Mouse (Mus musculus): ENCODE measurements around the gene Elf5.

The Elf5 gene

DNA sequence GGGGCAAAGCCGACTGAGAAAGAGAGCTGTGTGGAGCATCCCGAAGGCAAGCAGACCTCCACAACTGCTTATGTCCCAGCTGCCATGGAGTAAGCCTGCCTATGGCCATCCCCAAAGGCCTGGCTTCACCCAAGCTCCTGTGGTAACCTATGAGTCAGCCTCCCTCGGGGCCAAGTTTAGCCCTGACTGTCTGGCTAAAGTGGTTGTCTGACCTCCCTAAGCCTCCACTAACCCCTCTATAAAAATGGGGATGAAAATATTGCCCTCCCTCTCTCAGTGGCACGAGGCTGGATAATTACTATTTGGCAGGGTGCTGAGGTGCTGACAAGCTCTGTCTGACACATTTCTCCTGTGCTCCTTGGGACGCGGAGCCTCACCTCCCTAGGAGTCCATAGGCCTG is at the start of gene Elf5:
Gene Elf5 (plus strand): TSS at position 341 of the 400 bp plus-strand sequence.
- no peak for DNase-seq (ENCODE audit: low read depth, low spot score)

DNA sequence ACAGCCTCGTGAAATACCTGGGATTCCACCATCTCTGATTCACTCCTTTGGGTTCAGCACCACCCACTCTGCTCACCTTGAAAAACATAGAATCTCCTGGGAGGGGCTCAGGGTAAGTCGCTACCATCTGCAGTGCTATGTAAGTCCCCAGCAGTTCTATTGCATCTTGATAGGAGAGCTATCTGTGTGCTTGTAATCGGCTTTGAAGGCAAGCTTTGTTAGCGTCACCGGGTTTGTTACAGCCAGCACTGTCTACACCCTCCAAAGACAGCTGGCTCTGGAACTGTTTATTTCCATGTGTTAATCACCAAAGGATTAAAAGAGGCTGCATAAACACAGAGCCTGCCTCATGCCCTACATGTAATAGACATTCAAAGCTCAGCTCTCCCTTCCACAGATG is 38.9 kb upstream of the Elf5 start:
- DNase-seq (ENCODE audit: low read depth, low spot score), result peak; percentile 52

DNA sequence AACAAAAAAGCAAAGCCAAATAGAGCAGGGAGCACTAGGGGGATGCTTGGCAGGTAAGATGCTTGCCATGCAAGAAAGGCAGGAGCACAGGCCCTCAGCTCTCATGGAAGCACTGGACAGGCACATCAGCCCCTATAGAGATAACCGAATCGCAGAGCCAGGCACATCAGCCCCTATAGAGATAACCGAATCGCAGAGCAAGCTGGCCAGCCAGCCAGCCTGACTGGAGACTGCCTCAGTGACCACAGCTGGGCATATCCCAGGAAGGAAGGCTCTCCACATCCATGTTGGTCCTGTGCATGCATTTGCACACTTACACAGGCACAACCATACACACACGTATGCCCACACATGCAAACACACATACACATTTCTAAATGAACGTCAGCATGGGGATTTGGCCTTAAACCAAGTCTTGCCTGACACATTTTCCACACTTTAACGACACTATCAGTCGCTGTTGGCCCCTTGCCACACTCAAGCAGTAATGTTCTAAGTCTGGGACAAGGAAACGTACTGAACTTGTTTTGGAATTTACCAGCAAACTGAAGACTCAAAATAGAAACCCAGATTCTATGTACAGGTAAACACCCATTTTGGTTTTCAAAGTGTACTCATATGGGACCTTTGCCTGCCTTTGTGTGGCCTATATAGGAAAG is 31.9 kb upstream of the Elf5 start:
- no peak for DNase-seq (ENCODE audit: low read depth, low spot score)

DNA sequence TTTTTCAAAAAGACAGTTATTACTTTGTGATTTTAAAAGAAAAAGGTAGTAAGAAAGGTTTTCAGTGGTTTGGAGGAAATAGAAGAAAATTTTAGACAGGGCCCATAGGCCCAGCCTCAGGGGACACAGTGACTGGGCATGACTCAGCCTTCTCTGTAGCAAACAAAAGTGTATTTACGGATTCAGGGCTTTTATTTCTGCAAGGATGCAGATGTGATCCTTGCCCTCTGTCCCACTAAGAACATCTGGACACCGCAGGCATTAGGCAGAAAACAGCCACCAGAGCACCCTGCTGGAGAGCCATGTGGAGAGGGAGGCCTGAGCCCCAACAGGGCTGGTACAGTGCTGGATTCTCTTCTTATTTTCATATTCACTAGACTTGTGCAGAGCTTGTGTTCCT is 29.3 kb upstream of the Elf5 start:
- DNase-seq (ENCODE audit: low read depth, low spot score), result no peak

DNA sequence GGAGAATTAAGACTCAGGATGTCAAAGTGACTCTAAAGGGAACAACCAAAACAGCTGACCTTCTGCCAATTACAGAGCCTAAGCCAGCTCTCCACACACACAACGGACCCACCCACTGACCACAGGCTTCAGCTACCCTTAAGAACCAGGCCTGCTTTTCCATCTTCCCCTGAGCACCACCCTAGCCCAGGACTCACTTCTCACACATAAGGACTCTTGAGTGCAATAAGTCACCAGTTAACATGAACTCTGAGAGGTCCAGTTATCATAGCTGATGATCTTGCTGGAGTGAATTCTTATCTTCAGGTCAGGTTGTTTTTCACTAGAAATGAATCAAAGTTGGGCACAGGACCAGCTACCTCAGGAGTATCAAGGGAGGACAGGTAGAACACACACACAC is 23.6 kb upstream of the Elf5 start:
- no peak for DNase-seq (ENCODE audit: low read depth, low spot score)

DNA sequence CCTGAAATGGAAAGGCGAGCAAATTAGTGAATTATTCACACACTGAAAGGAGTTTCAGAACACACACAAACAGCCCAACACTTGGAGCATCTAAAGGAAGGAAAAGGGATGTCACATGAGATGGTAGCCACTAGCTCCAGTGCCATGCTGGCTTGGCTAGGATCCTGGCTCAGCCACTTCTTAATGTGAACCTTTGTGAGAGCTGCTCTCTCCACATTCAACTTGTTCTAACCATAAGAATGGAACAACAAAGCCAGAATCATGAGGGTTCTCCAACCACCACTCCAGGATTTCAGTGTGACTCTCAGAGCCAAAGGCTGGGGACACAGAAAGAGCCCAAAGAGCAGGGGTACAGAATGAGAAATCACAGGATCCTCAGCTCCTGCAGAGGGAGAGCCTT is 23.2 kb upstream of the Elf5 start:
- DNase-seq (ENCODE audit: low read depth, low spot score), result no peak

DNA sequence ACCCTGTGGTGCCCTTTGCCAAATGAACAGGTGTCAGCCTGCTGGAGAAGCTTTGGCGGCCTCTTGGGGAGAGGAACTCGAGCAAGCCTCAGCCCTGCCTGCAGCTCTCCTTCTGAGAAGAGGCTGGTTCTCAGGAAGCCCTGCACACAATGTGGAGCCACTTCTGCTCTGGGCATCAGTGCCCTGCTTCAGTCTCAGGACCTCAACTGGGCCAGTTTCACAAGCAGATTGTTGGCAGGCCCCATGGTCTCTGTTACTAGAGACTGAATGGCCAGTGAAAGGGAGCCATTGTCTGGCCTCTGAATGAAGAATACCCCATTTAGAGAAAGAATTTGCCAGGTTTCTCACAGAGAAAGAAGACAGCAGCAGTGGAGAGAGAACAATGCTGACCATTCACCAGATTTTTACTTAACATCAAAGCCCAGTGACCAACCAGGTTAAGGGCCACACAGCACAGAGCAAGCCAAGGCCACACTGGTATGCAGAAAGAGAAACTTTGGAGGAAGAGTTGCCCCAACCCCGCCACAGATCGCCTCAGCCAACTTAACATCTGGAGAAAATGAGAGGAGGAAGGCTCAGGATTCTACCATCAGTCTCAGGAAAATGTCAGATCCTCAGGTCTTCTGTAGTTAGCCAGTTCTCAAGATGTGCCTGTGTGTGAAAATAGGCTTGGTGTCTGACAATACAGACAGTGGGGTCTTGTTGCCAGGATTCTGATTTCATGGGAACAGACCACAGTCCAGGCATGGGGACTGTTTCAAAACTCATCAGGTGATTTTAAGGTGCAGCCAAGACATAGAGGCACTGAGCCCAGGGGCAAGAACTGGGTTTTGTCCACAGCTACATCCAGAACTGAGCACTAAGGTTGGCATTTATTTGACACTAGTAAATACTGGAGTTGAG is 21.2 kb upstream of the Elf5 start:
- no peak for DNase-seq (ENCODE audit: low read depth, low spot score)

DNA sequence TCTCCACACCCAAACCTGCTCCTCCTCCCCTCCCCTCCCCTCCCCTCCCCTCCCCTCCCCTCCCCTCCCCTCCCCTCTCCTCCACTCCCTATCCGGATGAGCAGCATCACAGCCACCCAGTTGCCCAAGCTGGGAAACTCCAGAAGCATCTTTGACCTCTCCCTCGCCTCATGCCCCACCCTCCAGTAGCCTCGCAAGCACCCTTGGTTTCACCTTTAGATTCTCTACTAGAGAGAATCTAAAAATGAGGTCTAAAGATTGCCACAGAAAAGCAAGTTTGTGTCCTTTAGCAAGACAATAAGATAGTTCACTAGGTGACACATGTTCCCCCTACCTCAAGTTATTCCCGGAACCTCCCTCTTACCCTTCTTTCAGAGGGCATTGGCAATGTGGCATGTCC is 19.9 kb upstream of the Elf5 start:
- DNase-seq (ENCODE audit: low read depth, low spot score), result peak; percentile 52

DNA sequence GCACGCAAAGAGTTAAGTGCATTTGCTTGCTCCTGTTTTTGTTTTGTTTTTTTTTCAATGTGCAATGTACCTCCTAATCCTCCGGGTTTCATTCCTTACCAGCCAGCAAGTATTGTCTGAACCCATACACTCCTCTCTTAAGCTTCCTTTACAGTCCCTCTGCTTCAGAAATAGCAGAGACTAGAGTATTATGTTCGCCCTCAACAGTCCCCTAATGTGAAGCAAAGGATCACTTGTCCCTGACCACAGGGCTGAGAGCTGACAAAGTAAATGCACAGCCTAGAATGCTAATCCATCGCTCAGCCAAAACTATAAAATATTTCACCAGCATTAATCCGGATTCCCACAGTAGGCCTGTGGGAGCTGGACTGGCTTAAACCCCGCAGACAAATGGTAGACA is 13.4 kb upstream of the Elf5 start:
- no peak for DNase-seq (ENCODE audit: low read depth, low spot score)

DNA sequence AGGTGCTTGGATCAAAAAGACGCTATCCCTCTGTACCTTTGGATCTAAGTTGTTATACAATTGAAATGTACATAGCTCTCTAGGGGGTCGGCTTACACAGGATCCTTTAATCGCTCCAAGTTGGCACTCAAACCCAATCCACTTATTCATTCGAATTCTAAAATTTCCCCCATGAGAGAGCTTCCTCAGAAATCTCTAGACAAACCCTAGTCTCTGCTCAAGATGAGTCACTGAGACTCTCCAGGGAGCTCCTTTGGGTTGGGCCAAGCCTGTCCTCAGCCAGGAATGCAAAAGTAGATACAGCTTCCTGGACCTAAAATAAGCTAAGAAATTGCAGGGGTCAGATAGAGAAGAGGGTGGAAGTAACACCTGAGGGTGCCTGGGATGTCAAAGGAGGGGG is 10.8 kb upstream of the Elf5 start:
- DNase-seq (ENCODE audit: low read depth, low spot score), result peak; percentile 42

DNA sequence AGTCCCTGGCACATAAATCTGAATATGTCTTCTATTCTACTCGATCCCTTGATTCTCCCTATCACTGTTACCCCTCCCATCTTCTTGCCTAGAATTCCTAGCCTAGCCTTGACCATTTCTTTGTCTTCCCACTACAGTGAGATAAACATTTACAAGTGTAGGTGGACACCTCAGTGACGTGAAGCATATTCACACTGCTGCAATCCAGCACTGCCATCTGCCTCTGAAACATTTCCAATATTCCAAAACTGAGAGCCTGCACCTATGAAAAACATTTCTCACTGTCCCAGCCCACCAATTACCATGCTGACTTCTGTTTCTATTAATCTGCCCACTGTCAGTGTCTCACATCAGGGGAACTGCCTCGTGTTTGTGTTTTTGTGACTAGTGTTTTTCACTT is 5.2 kb upstream of the Elf5 start:
- no peak for DNase-seq (ENCODE audit: low read depth, low spot score)

DNA sequence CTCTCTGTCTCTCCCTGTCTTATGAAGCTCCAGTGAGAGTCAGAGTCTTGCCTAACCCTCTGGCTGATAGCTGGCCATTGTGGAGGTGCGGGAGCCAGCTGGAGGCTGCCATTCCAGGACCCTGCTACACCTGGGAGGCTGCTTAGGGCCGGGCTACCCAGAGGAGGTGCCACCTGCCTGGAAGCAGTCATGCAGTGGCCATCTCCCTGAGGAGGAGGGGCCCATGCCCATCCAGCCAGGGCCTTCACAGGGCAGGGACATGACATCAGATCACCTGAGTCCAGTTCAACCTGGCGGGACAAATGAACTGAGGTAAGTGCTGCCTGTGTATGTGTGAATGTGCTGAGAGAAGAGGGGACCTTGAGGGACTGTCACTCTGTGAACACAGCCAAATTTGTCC is 328 bp downstream of the Elf5 start:
- no peak for DNase-seq (ENCODE audit: low read depth, low spot score)

DNA sequence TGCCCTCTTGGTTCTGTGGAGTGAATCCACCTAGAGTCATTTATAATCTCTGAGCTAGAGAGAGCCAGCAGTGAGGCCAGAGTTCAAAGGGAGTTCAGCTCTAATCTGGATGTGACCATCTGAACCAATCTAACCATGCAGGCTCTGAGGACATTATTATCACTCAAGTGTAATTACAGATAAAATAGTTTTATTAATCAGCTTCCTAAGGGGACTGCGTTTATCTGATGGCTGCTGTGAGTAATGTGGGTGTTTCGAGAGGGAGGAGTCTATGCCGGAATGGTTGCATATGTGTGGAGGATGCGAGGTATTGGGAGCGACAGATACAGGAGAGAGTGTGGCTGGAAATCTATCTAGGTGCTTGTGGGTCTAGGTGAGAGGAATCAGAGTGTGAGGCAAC is 1.9 kb downstream of the Elf5 start:
- no peak for DNase-seq (ENCODE audit: low read depth, low spot score)

DNA sequence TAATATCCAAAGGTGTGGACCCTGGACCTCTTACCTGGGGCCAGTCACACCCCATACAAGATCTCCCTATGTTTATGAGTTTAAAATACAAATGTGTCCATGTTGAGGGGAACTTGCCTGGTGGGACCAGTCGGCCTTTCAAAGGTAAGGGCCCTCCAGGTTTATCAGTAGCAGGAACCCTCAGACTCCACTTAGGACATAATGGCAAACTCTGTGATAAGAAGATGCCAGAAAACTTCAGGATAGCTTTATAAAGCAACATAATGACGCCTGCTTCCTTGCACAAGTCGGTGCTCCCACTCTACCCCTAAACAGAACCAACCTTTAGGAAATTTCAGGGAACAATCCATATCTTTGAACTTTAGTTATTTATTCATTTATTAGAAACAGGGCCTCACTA is 4.3 kb downstream of the Elf5 start:
- no peak for DNase-seq (ENCODE audit: low read depth, low spot score)

DNA sequence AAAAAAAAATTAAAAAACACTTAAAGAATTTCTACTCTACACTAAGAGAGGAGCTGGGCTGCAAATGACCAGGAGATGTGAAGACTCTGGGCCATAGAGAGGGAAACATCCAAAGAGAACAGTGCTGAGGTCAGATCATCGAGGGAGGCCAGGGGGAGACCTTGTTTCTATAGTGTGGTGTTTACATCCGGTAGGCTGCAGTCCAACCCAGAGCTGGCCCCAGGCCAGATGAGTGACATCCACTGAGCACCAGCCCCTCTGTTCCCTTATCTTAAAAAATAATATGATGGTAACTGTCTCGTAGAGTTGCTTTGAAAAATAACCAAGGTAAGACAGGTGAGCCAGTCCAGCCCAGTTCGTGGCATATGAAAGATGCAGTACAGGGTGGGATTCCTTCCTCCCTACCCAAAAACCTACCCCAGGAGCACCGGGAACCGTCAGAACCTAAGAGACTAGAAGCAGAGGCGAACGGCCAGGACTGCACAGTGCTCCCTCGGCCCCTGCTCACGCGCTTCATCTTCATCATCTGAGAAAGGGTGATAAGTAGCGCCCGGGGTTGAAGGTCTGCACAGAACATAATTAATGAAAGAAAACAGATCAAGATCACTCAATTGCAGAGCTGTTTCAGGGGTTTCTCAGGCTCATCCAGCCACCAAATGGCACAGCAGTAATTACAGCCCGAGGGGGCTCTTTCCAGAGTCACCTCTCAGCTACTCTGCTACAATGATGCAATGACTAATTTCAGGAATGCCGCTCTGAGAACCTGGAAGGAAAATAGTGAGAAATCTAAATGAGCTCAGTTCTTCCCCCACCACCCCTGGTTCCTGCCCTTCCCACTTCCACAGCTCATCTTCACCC is 9.4 kb downstream of the Elf5 start:
- DNase-seq (ENCODE audit: low read depth, low spot score), result no peak

DNA sequence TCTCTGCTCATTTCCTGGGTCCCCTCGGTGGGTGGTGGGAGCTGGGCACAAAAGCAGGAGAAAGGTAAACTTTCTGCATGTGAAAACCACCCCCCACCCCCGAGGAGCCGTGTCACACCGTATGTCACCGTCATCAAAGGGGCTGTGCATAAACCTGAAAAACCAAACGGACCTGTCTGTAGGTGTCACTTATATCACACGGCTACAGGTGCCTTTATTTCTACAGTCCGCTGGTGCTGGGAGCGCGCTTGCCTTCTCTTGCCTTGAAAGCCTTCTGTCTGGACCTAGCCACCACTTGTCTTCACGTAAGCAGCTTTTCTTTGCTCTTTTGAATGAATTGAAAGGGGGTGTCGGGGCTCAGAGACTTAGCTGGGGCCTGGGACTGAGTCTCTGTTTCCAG is 12.4 kb downstream of the Elf5 start:
- no peak for DNase-seq (ENCODE audit: low read depth, low spot score)

DNA sequence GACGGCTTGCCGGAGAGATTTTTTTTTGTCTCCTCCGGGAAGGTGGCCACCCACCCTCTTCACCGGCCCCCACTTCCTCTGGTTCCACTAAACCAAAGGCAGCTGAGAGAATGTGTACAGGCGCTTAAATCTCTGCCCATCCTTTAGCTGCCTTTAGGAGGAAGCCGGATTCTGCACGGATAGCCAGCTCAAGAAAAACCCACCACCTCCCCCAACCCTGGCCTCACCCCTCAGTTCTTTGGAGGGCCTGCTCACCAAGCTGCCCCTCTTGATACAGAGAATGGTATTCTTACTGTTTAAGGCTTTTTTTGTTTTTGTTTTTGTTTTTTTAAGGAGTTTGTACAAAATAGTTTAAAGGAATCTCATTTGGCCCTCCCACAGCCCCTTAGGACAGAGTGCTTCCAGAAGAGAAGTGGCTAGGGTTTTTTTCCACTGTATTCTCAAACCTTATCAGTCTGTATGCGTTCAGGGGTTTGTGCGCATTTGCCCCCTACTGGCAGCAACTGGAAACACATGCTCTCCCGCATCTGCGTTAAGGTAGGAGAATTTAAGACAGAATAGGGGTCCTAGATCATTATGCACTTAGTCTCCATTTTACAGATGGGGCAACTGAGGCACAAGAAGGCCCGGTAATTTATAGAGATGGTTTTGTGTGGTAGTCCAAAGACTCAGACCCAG is 13.0 kb downstream of the Elf5 start:
- DNase-seq (ENCODE audit: low read depth, low spot score), result peak; percentile 73

DNA sequence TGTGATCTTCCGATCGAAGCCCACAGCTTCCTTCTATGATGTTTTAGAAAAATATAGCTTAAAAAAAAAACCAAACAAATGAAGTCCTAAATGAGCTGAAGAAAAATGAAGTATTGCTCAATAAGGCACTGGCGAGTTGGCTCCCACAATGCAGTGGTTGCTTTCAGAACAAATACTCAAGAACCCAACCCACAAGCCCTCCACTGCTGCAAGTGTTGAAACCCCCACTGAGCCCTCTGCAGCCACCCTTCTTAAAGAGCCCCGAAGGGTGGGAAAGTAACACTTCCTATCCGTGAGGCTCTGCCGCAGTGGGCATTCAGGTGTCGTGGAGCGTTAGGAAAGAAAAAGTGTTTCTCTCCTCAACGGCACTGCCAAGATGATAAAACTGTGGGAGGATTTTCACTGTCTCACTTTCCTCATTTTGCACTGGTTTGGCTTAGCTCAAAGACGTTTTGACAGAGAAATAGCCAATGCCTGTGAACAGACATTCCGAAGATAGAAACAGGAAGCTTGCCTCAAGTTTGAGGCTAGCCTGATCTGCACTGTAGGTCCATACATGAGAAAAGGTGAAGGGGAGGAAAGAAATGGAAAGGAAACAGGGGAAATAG is 14.1 kb downstream of the Elf5 start:
- no peak for DNase-seq (ENCODE audit: low read depth, low spot score)

DNA sequence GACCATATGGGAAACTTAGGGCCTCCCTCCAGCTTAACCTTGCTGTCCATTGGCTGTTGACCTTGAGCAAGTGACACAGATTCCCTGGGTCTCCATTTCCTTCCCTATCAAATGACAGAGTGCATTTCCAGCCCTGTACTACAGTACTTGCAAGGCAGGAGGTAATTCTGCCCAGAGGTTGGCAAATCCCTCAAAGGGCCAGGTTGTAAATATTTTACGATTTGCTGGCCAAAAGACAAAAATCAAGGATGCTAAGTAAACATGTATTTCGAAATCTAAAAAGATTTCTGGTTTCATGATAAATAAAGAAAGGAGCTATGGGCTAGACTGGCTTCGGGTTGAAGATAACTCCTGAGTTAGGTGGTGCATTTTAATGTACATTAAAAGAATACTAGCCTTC is 16.9 kb downstream of the Elf5 start:
- DNase-seq (ENCODE audit: low read depth, low spot score), result no peak

DNA sequence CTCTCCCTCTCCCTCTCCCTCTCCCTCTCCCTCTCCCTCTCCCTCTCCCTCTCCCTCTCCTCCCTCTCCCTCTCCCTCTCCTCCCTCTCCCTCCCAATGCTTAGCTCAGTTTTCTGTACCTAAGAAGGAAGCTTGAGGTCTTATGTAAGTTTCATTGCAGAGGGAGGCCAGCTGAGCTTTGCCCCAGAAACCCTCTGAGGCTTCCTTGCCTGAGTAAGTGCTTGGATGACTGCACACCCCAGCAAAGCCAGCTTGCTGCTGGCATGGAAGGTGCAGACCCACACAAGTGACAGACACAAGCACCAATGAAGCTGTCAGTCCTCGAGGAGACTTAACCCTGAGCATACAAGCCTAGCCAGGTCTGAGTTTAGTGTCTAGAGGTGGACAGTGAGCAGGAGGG is 19.2 kb downstream of the Elf5 start:
- DNase-seq (ENCODE audit: low read depth, low spot score), result no peak

DNA sequence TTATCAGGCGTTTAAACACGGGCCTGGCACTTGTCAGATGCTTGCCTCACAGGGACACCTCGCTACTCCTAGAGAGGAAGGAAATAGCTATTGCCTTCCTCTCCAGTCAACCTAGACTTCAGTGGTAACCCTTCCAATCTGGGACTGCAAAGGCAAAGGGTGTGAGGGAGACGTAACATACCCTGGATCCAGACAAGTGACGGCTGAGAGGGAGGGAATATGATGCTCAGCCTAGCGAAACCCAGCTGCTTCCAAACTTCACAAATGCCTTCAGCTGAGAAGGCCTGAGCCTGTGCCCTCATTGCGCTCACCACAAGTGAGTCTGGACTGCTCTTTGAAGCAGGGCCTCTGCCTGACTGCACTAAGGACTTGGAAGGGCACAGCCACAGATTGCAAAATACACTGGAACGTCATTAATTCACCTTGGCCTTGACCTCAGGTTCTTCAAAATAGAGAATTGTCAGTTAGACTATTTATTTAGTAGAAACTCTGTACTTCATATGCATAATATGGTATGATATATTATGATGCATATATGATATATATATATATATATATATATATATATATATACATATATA is 21.3 kb downstream of the Elf5 start:
- DNase-seq (ENCODE audit: low read depth, low spot score), result no peak

Data from R1 (cell line).